Mouse (Mus musculus): ENCODE measurements at regions not wholly inside any gene's neighbourhood (a gene's known extent, or its start where the extent isn't known, plus 50 kb on each side); places are given as distances from the start of the nearest gene placed in this dataset.

- TF ChIP-seq JUND (IDR thresholded peaks at IDR 0.05; ENCODE audit: low read depth, low read length), result no peak
- no peak for TF ChIP-seq MAFK (IDR thresholded peaks at IDR 0.05; ENCODE audit: borderline replicate concordance, low read depth, low read length)
- no peak for TF ChIP-seq MAZ (IDR thresholded peaks at IDR 0.05; ENCODE audit: low read depth, low read length)
- TF ChIP-seq MAX (IDR thresholded peaks at IDR 0.05; ENCODE audit: low read length), result no peak
- no peak for TF ChIP-seq BHLHE40 (IDR thresholded peaks at IDR 0.05; ENCODE audit: borderline replicate concordance, low read depth, low read length)
- TF ChIP-seq GABPA (IDR thresholded peaks at IDR 0.05; ENCODE audit: low read depth, low read length), result no peak
- no peak for TF ChIP-seq E2F4 (IDR thresholded peaks at IDR 0.05; ENCODE audit: borderline replicate concordance, low read depth, low read length)
- TF ChIP-seq TBP (IDR thresholded peaks at IDR 0.05; ENCODE audit: low read depth, low read length), result no peak
- H3K9me3 ChIP-seq (replicated peaks; ENCODE audit: insufficient read depth, low read length), result no peaks in the 10 kb centered on the region
- no peak overlapping the region for H3K27ac ChIP-seq (ENCODE audit: control insufficient read depth, low read depth, low read length)
- no peaks in the 10 kb centered on the region for H3K36me3 ChIP-seq (ENCODE audit: control insufficient read depth in 1 of 2, insufficient read depth in 2 of 2, low read length in 2 of 2)
- no peaks in the 10 kb centered on the region for H3K4me1 ChIP-seq (ENCODE audit: control insufficient read depth in 1 of 2, insufficient read depth in 2 of 2, low read length in 2 of 2)
- H3K79me2 ChIP-seq (ENCODE audit: control insufficient read depth, insufficient read depth, low read length, poor library complexity), result no peaks in the 10 kb centered on the region
- no peak overlapping the region for H3K4me3 ChIP-seq (ENCODE audit: control insufficient read depth in 1 of 2, insufficient read depth in 1 of 2, low read depth in 2 of 2, low read length in 2 of 2)
- no peak for DNase-seq (ENCODE audit: low read depth, low spot score)
- no peaks in the 10 kb centered on the region for H3K27me3 ChIP-seq (ENCODE audit: control insufficient read depth in 1 of 2, insufficient read depth in 2 of 2, low read length in 2 of 2)
- H3K9ac ChIP-seq (ENCODE audit: control insufficient read depth, low read depth, low read length, poor library complexity, severe bottlenecking), result no peak overlapping the region
Measured at GRCm38 (mm10) chr1:73807206-73807605, 317.0 kb downstream of the Tns1 start.

GRCm38 (mm10) chr1:73805156-73805555 is 319.1 kb downstream of the Tns1 start:
- DNase-seq (ENCODE audit: low read depth, low spot score), result no peak
- Histone ChIP-seq H3K9me3 (replicated peaks; ENCODE audit: insufficient read depth, low read length) (no peaks in the 10 kb centered on the region), H3K9ac (ENCODE audit: control insufficient read depth, low read depth, low read length, poor library complexity, severe bottlenecking) (no peak overlapping the region), H3K4me1 (ENCODE audit: control insufficient read depth in 1 of 2, insufficient read depth in 2 of 2, low read length in 2 of 2) (no peaks in the 10 kb centered on the region), H3K27me3 (ENCODE audit: control insufficient read depth in 1 of 2, insufficient read depth in 2 of 2, low read length in 2 of 2) (no peaks in the 10 kb centered on the region), H3K4me3 (ENCODE audit: control insufficient read depth in 1 of 2, insufficient read depth in 1 of 2, low read depth in 2 of 2, low read length in 2 of 2) (no peak overlapping the region), H3K79me2 (ENCODE audit: control insufficient read depth, insufficient read depth, low read length, poor library complexity) (no peaks in the 10 kb centered on the region), H3K36me3 (ENCODE audit: control insufficient read depth in 1 of 2, insufficient read depth in 2 of 2, low read length in 2 of 2) (no peaks in the 10 kb centered on the region), H3K27ac (ENCODE audit: control insufficient read depth, low read depth, low read length) (no peak overlapping the region)
- TF ChIP-seq EP300 (IDR thresholded peaks at IDR 0.05; ENCODE audit: low read depth in 1 of 2, low read length in 2 of 2) (no peak), ZNF384 (IDR thresholded peaks at IDR 0.05; ENCODE audit: low read depth, low read length) (no peak), CHD2 (IDR thresholded peaks at IDR 0.05; ENCODE audit: low read length) (no peak), USF2 (IDR thresholded peaks at IDR 0.05; ENCODE audit: borderline replicate concordance in 1 of 2, insufficient read depth in 1 of 2, low read depth in 1 of 2, low read length in 2 of 2) (no peak), SMC3 (IDR thresholded peaks at IDR 0.05; ENCODE audit: low read depth, low read length) (no peak), JUND (IDR thresholded peaks at IDR 0.05; ENCODE audit: low read depth, low read length) (no peak), TAL1 (IDR thresholded peaks at IDR 0.05; ENCODE audit: low read length) (no peak), BHLHE40 (IDR thresholded peaks at IDR 0.05; ENCODE audit: borderline replicate concordance, low read depth, low read length) (no peak), ETS1 (IDR thresholded peaks at IDR 0.05; ENCODE audit: low read depth, low read length) (no peak), ZKSCAN1 (IDR thresholded peaks at IDR 0.05; ENCODE audit: low read depth, low read length) (no peak), HCFC1 (IDR thresholded peaks at IDR 0.05; ENCODE audit: low read depth, low read length) (no peak), MXI1 (IDR thresholded peaks at IDR 0.05; ENCODE audit: low read depth, low read length) (no peak), MYC (IDR thresholded peaks at IDR 0.05; ENCODE audit: low read depth, low read length) (no peak), RCOR1 (IDR thresholded peaks at IDR 0.05; ENCODE audit: low read depth, low read length) (no peak), SIN3A (IDR thresholded peaks at IDR 0.05; ENCODE audit: low read length) (no peak)
